Comparison of ENCODE assay signal across 37 mouse cellular contexts in genomic region chr17:28500465-28500864, GRCm38 (mm10). TPM values are rescaled to one million over a fixed set of nuclear protein-coding genes. Genes with fewer than 3 reads are reported as not detected.
DNase-seq lines count a peak whose midpoint lies in the region; ATAC-seq and TF ChIP-seq lines count a peak whose summit lies in the region.
"Had no signal": no experiment of that assay in that cellular context is flagged by ENCODE, and none has a peak within 500 bp of the region (broad histone marks: within the 10 kb centered on the region; RNA-seq: fewer than 3 reads in every experiment).

No protein-coding gene starts in this region.

- no peak overlapping the region for H3K27ac ChIP-seq in midbrain, embryonic 11.5 days (ENCODE audit: low read depth, low read length)
- no peak overlapping the region for H3K27ac ChIP-seq in midbrain, embryonic 10.5 days (replicated peaks)
- peak overlapping the region; percentile 15; the same call in 1 of the 2 replicates for H3K27ac ChIP-seq in ES-E14 (ENCODE audit: insufficient read depth, low read depth, low read length, poor library complexity, severe bottlenecking)
- H3K27ac ChIP-seq: embryonic facial prominence, embryonic 12.5 days; embryonic facial prominence, embryonic 15.5 days; heart, embryonic 10.5 days; heart, embryonic 13.5 days; hindbrain, embryonic 14.5 days; hindbrain, postnatal 0 days had no signal

- no peak overlapping the region for H3K4me3 ChIP-seq in midbrain, embryonic 11.5 days (ENCODE audit: low read depth, low read length)
- H3K4me3 ChIP-seq in midbrain, embryonic 10.5 days, result no peak overlapping the region
- H3K4me3 ChIP-seq in ES-E14 (ENCODE audit: insufficient read depth in 1 of 2, low read depth in 1 of 2, low read length in 2 of 2, poor library complexity in 1 of 2, severe bottlenecking in 1 of 2), result no peak overlapping the region
- H3K4me3 ChIP-seq: embryonic facial prominence, embryonic 12.5 days; embryonic facial prominence, embryonic 15.5 days; heart, embryonic 10.5 days; heart, embryonic 13.5 days had no signal

- ATAC-seq in midbrain, embryonic 11.5 days (ENCODE audit: low FRiP score), result no peak
- ATAC-seq: activated CD4-positive, CD25-positive, alpha-beta regulatory T cell, adult 4 months; forebrain, embryonic 14.5 days; forebrain, postnatal 0 days; hindbrain, postnatal 0 days; intestine, postnatal 0 days; Patski had no signal

- H3K27me3 ChIP-seq in midbrain, embryonic 11.5 days (ENCODE audit: control insufficient read depth, insufficient read depth, low read length), result no peaks in the 10 kb centered on the region
- no peaks in the 10 kb centered on the region for H3K27me3 ChIP-seq in midbrain, embryonic 10.5 days (ENCODE audit: low read depth, poor library complexity, severe bottlenecking)
- H3K27me3 ChIP-seq: CH12.LX; embryonic facial prominence, embryonic 12.5 days; embryonic facial prominence, embryonic 15.5 days; heart, embryonic 13.5 days; Patski had no signal

- H3K9ac ChIP-seq in midbrain, embryonic 11.5 days (ENCODE audit: low read length), result no peak overlapping the region
- no peak overlapping the region for H3K9ac ChIP-seq in ES-E14 (ENCODE audit: insufficient read depth, low read depth, low read length, poor library complexity, severe bottlenecking)
- H3K9ac ChIP-seq: embryonic facial prominence, embryonic 12.5 days; embryonic facial prominence, embryonic 15.5 days; forebrain, postnatal 0 days; heart, embryonic 13.5 days; hindbrain, embryonic 14.5 days had no signal

- in situ Hi-C loops in ES-E14 (cut with MboI; ENCODE audit: low sequenced_read_pairs in 2 of 2, unreplicated experiment in 2 of 2), result no loop called here

- H3K36me3 ChIP-seq in midbrain, embryonic 11.5 days (ENCODE audit: control insufficient read depth, insufficient read depth, low read length), result no peaks in the 10 kb centered on the region
- no peaks in the 10 kb centered on the region for H3K36me3 ChIP-seq in midbrain, embryonic 10.5 days
- H3K36me3 ChIP-seq in ES-E14 (ENCODE audit: control insufficient read depth, insufficient read depth, low read length, poor library complexity, severe bottlenecking), result no peaks in the 10 kb centered on the region; the same call in 1 of the 2 replicates
- H3K36me3 ChIP-seq: embryonic facial prominence, embryonic 12.5 days; embryonic facial prominence, embryonic 15.5 days; G1E; heart, embryonic 10.5 days; heart, embryonic 13.5 days had no signal

- no peaks in the 10 kb centered on the region for H3K4me1 ChIP-seq in midbrain, embryonic 11.5 days (ENCODE audit: control insufficient read depth, insufficient read depth, low read length)
- H3K4me1 ChIP-seq in midbrain, embryonic 10.5 days, result peaks cover 7% of the 10 kb centered on the region; the same call in 1 of the 2 replicates
- peaks cover 6 to 35% of the 10 kb centered on the region in 2 experiments for H3K4me1 ChIP-seq in ES-E14 (ENCODE audit: control insufficient read depth in 2 of 2, insufficient read depth in 2 of 2, low read length in 2 of 2, poor library complexity in 1 of 2)
- H3K4me1 ChIP-seq: embryonic facial prominence, embryonic 12.5 days; heart, embryonic 10.5 days had no signal

- peaks cover 3% of the 10 kb centered on the region; the same call in 1 of the 2 replicates for H3K9me3 ChIP-seq in midbrain, embryonic 11.5 days (ENCODE audit: control insufficient read depth, low read length)
- H3K9me3 ChIP-seq in midbrain, embryonic 10.5 days (replicated peaks), result peaks cover 8% of the 10 kb centered on the region; the same call in 1 of the 2 replicates
- no peaks in the 10 kb centered on the region for H3K9me3 ChIP-seq in ES-E14 (ENCODE audit: control insufficient read depth, insufficient read depth, low read depth, low read length)
- H3K9me3 ChIP-seq: embryonic facial prominence, embryonic 12.5 days; embryonic facial prominence, embryonic 15.5 days; G1E had no signal

- peak; percentile 4 for DNase-seq in midbrain, embryonic 11.5 days (ENCODE audit: low spot score, missing footprints)
- DNase-seq in midbrain, embryonic 10.5 days (ENCODE audit: low spot score), result no peak
- DNase-seq in ES-E14 (ENCODE audit: low read depth, low spot score), result no peak
- peak; percentile 65 for DNase-seq in induced T-regulatory cell, adult 2 months (ENCODE audit: low read depth)
- DNase-seq in spleen, postnatal 14 days (ENCODE audit: low spot score in 2 of 2), result no peak
- no peak for DNase-seq in B cell, adult 2 months
- DNase-seq: adrenal gland, postnatal 10 days; adrenal gland, postnatal 36 days; cerebellum, adult 11 months; cerebellum, adult 2 months; cerebellum, adult 9-11 months; cerebellum, postnatal 25 days; forebrain, postnatal 0 days; gastrocnemius, postnatal 14 days; heart, adult 18-20 months; heart, postnatal 14 days; heart, postnatal 4 days; kidney, adult 2 months had no signal

- no peak overlapping the region for H3K4me2 ChIP-seq in midbrain, embryonic 11.5 days
- H3K4me2 ChIP-seq: embryonic facial prominence, embryonic 12.5 days; embryonic facial prominence, embryonic 15.5 days; heart, embryonic 13.5 days; hindbrain, embryonic 14.5 days had no signal

- WGBS in midbrain, embryonic 11.5 days, result 84% methylated on average over 3 of the region's 3 CpGs
- 85% methylated on average over 3 of the region's 3 CpGs for WGBS in midbrain, embryonic 10.5 days

TF ChIP-seq in ES-E14, 5 proteins besides CTCF, POLR2A, EP300 and RAD21:
- no peak for TF ChIP-seq CHD2 (IDR thresholded peaks at IDR 0.05; ENCODE audit: low read depth, low read length)
- no peak for TF ChIP-seq HCFC1 (IDR thresholded peaks at IDR 0.05; ENCODE audit: borderline replicate concordance, insufficient read depth, low read length)
- TF ChIP-seq ZNF384 (IDR thresholded peaks at IDR 0.05; ENCODE audit: low read depth, low read length), result no peak
- no peak for TF ChIP-seq ZC3H11A (IDR thresholded peaks at IDR 0.05; ENCODE audit: borderline replicate concordance, low read depth, low read length)
- TF ChIP-seq MAFK (IDR thresholded peaks at IDR 0.05; ENCODE audit: insufficient read depth, low read depth, low read length), result no peak

RNA-seq across cellular contexts. Expression of gene Fkbp5, which starts 16.9 kb away (rescaled TPM):
- 9.8 and 10.9 TPM in 2 replicates for polyA plus RNA-seq in midbrain, embryonic 11.5 days (2014; fragmentation: Nextera tagmentation; extraction: Ambion mirVana)
- polyA plus RNA-seq in midbrain, embryonic 10.5 days (2016; fragmentation: Nextera tagmentation; extraction: Ambion mirVana), result 28.9 and 31.9 TPM in 2 replicates
- 43.6 and 45.7 TPM in 2 replicates for total RNA-seq in ES-E14 (2012; rRNA removed)

RNA-seq across cellular contexts. Expression of gene Armc12, which starts 30.1 kb away (rescaled TPM):
- polyA plus RNA-seq in midbrain, embryonic 11.5 days (2014; fragmentation: Nextera tagmentation; extraction: Ambion mirVana), result not detected in 2 replicates
- not detected in 2 replicates for polyA plus RNA-seq in midbrain, embryonic 10.5 days (2016; fragmentation: Nextera tagmentation; extraction: Ambion mirVana)
- total RNA-seq in ES-E14 (2012; rRNA removed), result not detected in 2 replicates
- total RNA-seq: adrenal gland, postnatal 10 days; adrenal gland, postnatal 36 days; CH12.LX; common myeloid progenitor, adult 5-6 weeks; forebrain, postnatal 0 days; G1E; gastrocnemius, postnatal 14 days; gastrocnemius, postnatal 4 days; heart, adult 18-20 months; heart, postnatal 14 days; heart, postnatal 4 days; hindbrain, postnatal 0 days had no signal
- polyA plus RNA-seq: activated CD4-positive, CD25-positive, alpha-beta regulatory T cell, adult 4 months; cerebellum, adult 2 months; embryonic facial prominence, embryonic 12.5 days; embryonic facial prominence, embryonic 15.5 days; forebrain, embryonic 11.5 days; forebrain, embryonic 14.5 days; forebrain, postnatal 0 days; frontal cortex, adult 2 months; G1E; heart, embryonic 13.5 days; heart, embryonic 16.5 days; hindbrain, embryonic 11.5 days; hindbrain, embryonic 14.5 days; hindbrain, postnatal 0 days; intestine, embryonic 14.5 days; intestine, postnatal 0 days; kidney, adult 2 months; Patski had no signal

RNA-seq across cellular contexts. Expression of gene Clpsl2, which starts 48.7 kb away (rescaled TPM):
- not detected in 2 replicates for polyA plus RNA-seq in midbrain, embryonic 11.5 days (2014; fragmentation: Nextera tagmentation; extraction: Ambion mirVana)
- polyA plus RNA-seq in midbrain, embryonic 10.5 days (2016; fragmentation: Nextera tagmentation; extraction: Ambion mirVana), result not detected in 2 replicates
- not detected in 2 replicates for total RNA-seq in ES-E14 (2012; rRNA removed)
- total RNA-seq: adrenal gland, postnatal 10 days; adrenal gland, postnatal 36 days; CH12.LX; common myeloid progenitor, adult 5-6 weeks; forebrain, postnatal 0 days; G1E; gastrocnemius, postnatal 14 days; gastrocnemius, postnatal 4 days; heart, adult 18-20 months; heart, postnatal 14 days; heart, postnatal 4 days; hindbrain, postnatal 0 days had no signal
- polyA plus RNA-seq: activated CD4-positive, CD25-positive, alpha-beta regulatory T cell, adult 4 months; cerebellum, adult 2 months; embryonic facial prominence, embryonic 12.5 days; embryonic facial prominence, embryonic 15.5 days; forebrain, embryonic 11.5 days; forebrain, embryonic 14.5 days; forebrain, postnatal 0 days; frontal cortex, adult 2 months; G1E; heart, embryonic 10.5 days; heart, embryonic 13.5 days; heart, embryonic 16.5 days; hindbrain, embryonic 11.5 days; hindbrain, embryonic 14.5 days; hindbrain, postnatal 0 days; intestine, embryonic 14.5 days; intestine, postnatal 0 days; kidney, adult 2 months; Patski had no signal

Comparison
In these comparisons a context has a peak if more than half of its experiments do, and no peak if none do; other contexts are left out.
1. DNase-seq: peak in midbrain, embryonic 11.5 days (single experiment) and induced T-regulatory cell, adult 2 months (single experiment); none in midbrain, embryonic 10.5 days (single experiment), ES-E14 (single experiment), spleen, postnatal 14 days (0 of 2) and B cell, adult 2 months (0 of 2).